Mouse (Mus musculus): ENCODE measurements around the gene Tmem128. TPM values are rescaled to one million over a fixed set of nuclear protein-coding genes. Genes with fewer than 3 reads are reported as not detected.

The Tmem128 gene
- total RNA-seq, 2 experiments from 2014 or later: 18.6 to 19.3 TPM

DNA sequence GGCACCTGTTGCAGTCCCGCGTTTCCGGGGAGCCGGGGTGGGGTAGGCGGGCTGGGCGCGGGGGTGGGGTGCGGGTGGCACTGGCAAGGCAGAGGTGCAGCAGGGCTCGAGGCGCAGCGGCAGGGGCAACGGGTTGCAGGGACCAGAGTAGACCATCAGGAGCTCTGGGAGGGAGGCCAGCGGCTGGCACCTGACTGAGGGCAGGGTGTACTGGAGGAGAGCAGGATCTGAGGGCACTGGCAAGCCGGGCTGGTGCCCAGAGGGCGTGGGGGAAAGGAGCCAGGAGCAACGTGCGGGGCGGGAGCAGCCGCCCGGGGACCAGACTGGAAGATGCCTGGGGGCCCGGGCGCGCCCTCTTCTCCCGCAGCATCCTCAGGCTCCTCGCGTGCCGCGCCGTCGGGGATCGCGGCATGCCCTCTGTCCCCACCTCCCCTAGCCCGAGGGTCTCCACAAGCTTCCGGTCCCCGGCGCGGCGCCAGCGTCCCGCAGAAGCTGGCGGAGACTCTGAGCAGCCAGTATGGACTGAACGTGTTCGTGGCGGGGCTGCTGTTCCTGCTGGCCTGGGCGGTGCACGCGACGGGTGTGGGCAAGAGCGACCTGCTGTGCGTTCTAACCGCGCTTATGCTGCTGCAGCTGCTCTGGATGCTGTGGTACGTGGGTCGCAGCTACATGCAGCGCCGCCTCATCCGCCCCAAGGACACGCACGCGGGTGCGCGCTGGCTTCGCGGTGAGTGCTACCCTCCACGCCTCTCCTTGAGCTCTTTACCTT, 17.3 kb downstream of the Tmem128 start:
- DNase-seq (ENCODE audit: low spot score in 2 of 2): no peak

GRCm38 (mm10) chr5:38277936-38278600, 18.1 kb downstream of the Tmem128 start:
- DNase-seq (ENCODE audit: low spot score in 2 of 2): no peak

- DNase-seq (ENCODE audit: low spot score in 2 of 2): no peak
Measured at GRCm38 (mm10) chr5:38280075-38280474, 20.1 kb downstream of the Tmem128 start.

DNA sequence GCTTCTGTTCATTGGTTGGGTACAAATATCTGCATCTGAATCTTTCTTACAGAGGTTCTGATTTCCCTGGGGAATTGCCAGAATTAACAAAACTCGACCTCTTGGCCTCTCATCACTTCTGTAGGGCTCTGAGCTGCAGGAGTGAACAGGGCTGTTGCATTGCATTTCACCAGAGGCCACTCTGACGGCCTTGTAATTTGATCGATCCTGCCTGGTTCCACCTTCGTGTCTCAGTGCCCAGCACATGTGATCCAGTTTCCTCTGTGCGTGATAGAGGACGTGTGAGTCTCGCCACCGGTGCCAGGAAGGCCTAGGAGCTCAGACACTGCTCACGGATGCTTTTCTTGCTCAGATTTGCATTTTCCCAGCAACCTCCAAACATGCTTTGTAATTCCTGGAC, 25.7 kb downstream of the Tmem128 start:
- no peak for DNase-seq (ENCODE audit: low spot score in 2 of 2)

DNA sequence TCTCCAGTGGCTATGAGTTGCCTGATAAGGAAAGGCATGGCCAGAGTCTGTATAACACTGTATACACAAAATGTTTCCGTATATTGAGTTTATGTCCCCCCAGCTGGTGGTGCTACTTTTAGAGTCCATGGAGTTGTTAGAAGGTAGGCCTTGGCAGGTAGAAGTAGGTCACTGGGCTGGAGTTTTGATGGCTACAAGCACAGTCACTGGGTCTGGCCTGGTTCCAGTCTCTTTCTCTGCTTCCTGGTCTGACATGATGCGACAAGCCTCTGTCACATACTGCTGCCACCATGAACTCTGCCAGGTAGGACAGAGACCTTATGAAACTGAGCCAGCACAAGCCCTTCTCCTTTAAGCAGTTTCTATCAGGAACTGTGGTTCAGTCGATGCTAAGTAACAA, 28.5 kb downstream of the Tmem128 start:
- no peak for DNase-seq (ENCODE audit: low spot score in 2 of 2)

- no peak for DNase-seq (ENCODE audit: low spot score in 2 of 2)
Measured at GRCm38 (mm10) chr5:38301761-38302411, 41.9 kb downstream of the Tmem128 start.

DNA sequence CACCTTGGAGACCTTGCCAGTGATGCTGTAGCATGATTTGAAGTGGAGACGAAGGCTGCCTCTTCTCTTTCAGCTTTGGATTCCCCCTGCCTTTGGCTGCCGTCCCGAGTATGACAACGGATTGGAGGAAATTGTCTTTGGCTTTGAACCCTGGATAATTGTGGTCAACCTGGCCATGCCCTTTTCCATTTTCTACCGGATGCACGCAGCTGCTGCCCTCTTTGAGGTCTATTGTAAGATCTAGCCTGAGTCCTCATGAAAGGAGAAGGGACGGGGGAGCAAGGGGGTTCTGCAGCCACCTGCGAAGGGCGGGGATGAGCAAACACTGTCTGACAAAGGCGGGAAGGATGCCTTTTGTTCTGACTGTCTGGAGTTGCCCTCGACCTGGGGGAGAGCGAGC, 42.7 kb downstream of the Tmem128 start:
- no peak for DNase-seq (ENCODE audit: low spot score in 2 of 2)

GRCm38 (mm10) chr5:38305241-38305640, 45.3 kb downstream of the Tmem128 start:
- DNase-seq (ENCODE audit: low spot score in 2 of 2): no peak

DNA sequence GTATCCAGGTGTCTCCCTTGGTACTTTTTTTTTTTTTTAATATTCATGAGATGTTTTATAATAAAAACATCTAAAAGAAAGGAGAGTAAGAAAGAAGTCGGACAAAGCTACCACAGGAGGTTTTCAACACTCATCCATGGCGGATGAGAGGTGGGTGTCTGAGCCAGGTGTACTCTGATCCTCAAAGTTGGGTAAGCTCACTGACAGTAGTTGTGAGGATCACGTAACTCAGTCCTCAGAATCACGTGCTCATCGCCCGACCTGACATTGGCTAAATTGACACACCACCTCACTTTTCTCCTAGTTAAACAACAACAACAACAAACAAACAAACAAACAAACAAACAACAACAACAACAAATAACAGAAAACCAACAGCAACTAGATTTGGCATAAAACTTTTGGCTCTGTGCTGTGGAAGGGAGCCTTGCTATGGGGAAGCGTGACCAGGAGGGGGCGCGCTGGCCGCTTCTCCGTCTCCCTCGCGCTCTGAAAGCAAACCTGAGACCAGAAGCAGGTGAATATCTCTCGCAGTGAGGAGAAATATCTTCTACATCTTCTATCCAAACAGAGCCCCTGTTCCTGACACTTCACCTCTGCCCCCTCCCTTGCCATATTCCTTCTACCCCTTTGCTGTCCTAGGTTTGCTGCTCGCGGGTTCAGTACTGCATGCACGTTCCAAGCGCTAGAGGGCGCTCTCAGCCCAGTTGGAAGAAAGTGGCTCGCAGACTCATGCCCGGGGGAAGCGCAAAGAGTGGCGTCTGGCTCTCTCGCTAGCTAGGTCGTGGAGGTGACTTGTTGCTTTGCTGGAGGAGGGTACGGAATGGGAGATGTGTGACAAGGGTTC, 47.5 kb downstream of the Tmem128 start:
- DNase-seq (ENCODE audit: low spot score in 2 of 2): peak; percentile 80 to 88

GRCm38 (mm10) chr5:38308873-38309272, 48.9 kb downstream of the Tmem128 start:
- DNase-seq (ENCODE audit: low spot score in 2 of 2): peak in 1 of 2 experiments; percentile 23

- no peak for DNase-seq (ENCODE audit: low spot score in 2 of 2)
Measured at GRCm38 (mm10) chr5:38309795-38310194, 49.8 kb downstream of the Tmem128 start.

Other genes with a start within 250 kb of the Tmem128 start
- gene Stx18, start 221.4 kb upstream of the Tmem128 start, total RNA-seq (2021): 10 to 100 TPM; 21.9 to 24.9 TPM
- gene Nsg1, start 100.3 kb upstream of the Tmem128 start, total RNA-seq (2021): 10 to 100 TPM; 24.7 to 26.1 TPM
- gene Zbtb49, start 39.7 kb upstream of the Tmem128 start, total RNA-seq (2021): 1 to 10 TPM; 6.3 to 6.8 TPM
- gene Lyar, start 39.7 kb upstream of the Tmem128 start, total RNA-seq (2021): 10 to 100 TPM; 16.6 to 18.6 TPM
- under 1 TPM; 0.37 to 0.57 TPM for gene Otop1, start 15.8 kb downstream of the Tmem128 start, total RNA-seq (2021)
- not detected for gene Drd5, start 59.2 kb downstream of the Tmem128 start, total RNA-seq (2021)
- gene Slc2a9, start 243.0 kb downstream of the Tmem128 start, total RNA-seq (2021): 1 to 10 TPM; 1.4 to 2.4 TPM